ENCODE assay signal across 30 mouse cellular contexts in genomic region chr1:189694391-189694790, GRCm38 (mm10). TPM values are rescaled to one million over a fixed set of nuclear protein-coding genes. Genes with fewer than 3 reads are reported as not detected.
A peak's percentile ranks its signal among the peaks of the same experiment; 100 is the strongest.
DNase-seq lines count a peak whose midpoint lies in the region; ATAC-seq and TF ChIP-seq lines count a peak whose summit lies in the region.
"Had no signal": no experiment of that assay in that cellular context is flagged by ENCODE, and none has a peak within 500 bp of the region (broad histone marks: within the 10 kb centered on the region; RNA-seq: fewer than 3 reads in every experiment).

No protein-coding gene starts in this region.

- no peak overlapping the region for H3K4me3 ChIP-seq in heart, embryonic 11.5 days (ENCODE audit: low read depth, low read length)
- H3K4me3 ChIP-seq in megakaryocyte, embryonic 14.5 days (replicated peaks), result peak overlapping the region; percentile 23
- H3K4me3 ChIP-seq in stomach, postnatal 0 days (ENCODE audit: low read depth, low read length), result no peak overlapping the region
- H3K4me3 ChIP-seq: embryonic facial prominence, embryonic 10.5 days; embryonic facial prominence, embryonic 13.5 days; erythroblast, embryonic 14.5 days; forebrain, embryonic 13.5 days; gastrocnemius, adult 2 months; heart, adult 2 months; heart, embryonic 10.5 days; heart, embryonic 15.5 days had no signal

- H3K27ac ChIP-seq in heart, embryonic 11.5 days (ENCODE audit: low read depth, low read length), result no peak overlapping the region; the same call in 1 of the 2 replicates
- H3K27ac ChIP-seq in stomach, postnatal 0 days (replicated peaks), result no peak overlapping the region
- H3K27ac ChIP-seq: embryonic facial prominence, embryonic 10.5 days; embryonic facial prominence, embryonic 13.5 days; forebrain, embryonic 13.5 days; gastrocnemius, adult 2 months; heart, adult 2 months; heart, embryonic 10.5 days; heart, embryonic 15.5 days; hindbrain, embryonic 14.5 days; hindbrain, postnatal 0 days had no signal

- no peaks in the 10 kb centered on the region for H3K36me3 ChIP-seq in heart, embryonic 11.5 days (ENCODE audit: control insufficient read depth, insufficient read depth, low read length)
- no peaks in the 10 kb centered on the region for H3K36me3 ChIP-seq in megakaryocyte, embryonic 14.5 days (replicated peaks; ENCODE audit: low read length)
- H3K36me3 ChIP-seq in stomach, postnatal 0 days (ENCODE audit: control insufficient read depth, insufficient read depth, low read length), result no peaks in the 10 kb centered on the region
- H3K36me3 ChIP-seq: embryonic facial prominence, embryonic 10.5 days; embryonic facial prominence, embryonic 13.5 days; heart, embryonic 10.5 days; heart, embryonic 15.5 days had no signal

- no peak for TF ChIP-seq CTCF in stomach, postnatal 0 days (IDR thresholded peaks at IDR 0.05; ENCODE audit: low read depth)

- no peak overlapping the region for H3K4me2 ChIP-seq in heart, embryonic 11.5 days
- no peak overlapping the region for H3K4me2 ChIP-seq in stomach, postnatal 0 days (replicated peaks; ENCODE audit: low read depth)
- H3K4me2 ChIP-seq: embryonic facial prominence, embryonic 13.5 days; forebrain, embryonic 13.5 days; heart, embryonic 15.5 days; hindbrain, embryonic 14.5 days had no signal

- peaks cover 6% of the 10 kb centered on the region; the same call in 1 of the 2 replicates for H3K4me1 ChIP-seq in heart, embryonic 11.5 days (ENCODE audit: control insufficient read depth, insufficient read depth, low read length)
- H3K4me1 ChIP-seq in megakaryocyte, embryonic 14.5 days, result peaks cover 56% of the 10 kb centered on the region
- H3K4me1 ChIP-seq in stomach, postnatal 0 days (replicated peaks; ENCODE audit: control insufficient read depth, insufficient read depth), result no peaks in the 10 kb centered on the region

- no peak overlapping the region for H3K9ac ChIP-seq in heart, embryonic 11.5 days (ENCODE audit: low read depth, low read length)
- H3K9ac ChIP-seq in stomach, postnatal 0 days (ENCODE audit: low read length), result no peak overlapping the region
- H3K9ac ChIP-seq: embryonic facial prominence, embryonic 13.5 days; forebrain, embryonic 13.5 days; forebrain, postnatal 0 days; heart, embryonic 15.5 days; hindbrain, embryonic 14.5 days had no signal

- DNase-seq in heart, adult 11 months, result peak; percentile 54
- no peak for DNase-seq in thymus, postnatal 25 days
- DNase-seq in stomach, postnatal 0 days (ENCODE audit: low spot score), result no peak
- DNase-seq: adrenal gland, adult 2 months; adrenal gland, postnatal 14 days; cerebellum, adult 11 months; cerebellum, adult 2 months; cerebellum, adult 9-11 months; cerebellum, postnatal 25 days; embryo, embryonic 11 days; forebrain, postnatal 0 days; gastrocnemius, adult 2 months; gastrocnemius, postnatal 14 days; heart, adult 2 months; heart, postnatal 10 days; heart, postnatal 4 days had no signal

- TF ChIP-seq EP300 in stomach, postnatal 0 days (optimal IDR thresholded peaks at IDR 0.05), result no peak

- ATAC-seq in heart, embryonic 11.5 days (replicated peaks; ENCODE audit: insufficient number of reproducible peaks, low FRiP score, low TSS enrichment), result no peak
- peak; percentile 39; the same call in 1 of the 2 replicates for ATAC-seq in common myeloid progenitor, adult 5-6 weeks (replicated peaks; ENCODE audit: low read depth, poor library complexity, severe bottlenecking)
- no peak for ATAC-seq in stomach, postnatal 0 days (ENCODE audit: low FRiP score, low TSS enrichment)
- ATAC-seq: CD4-positive, CD25-positive, alpha-beta regulatory T cell, adult 4 months; forebrain, embryonic 13.5 days; forebrain, postnatal 0 days; hindbrain, postnatal 0 days; inflammation-experienced regulatory T-cells, adult 6 months; intestine, embryonic 16.5 days had no signal

- H3K27me3 ChIP-seq in heart, embryonic 11.5 days (ENCODE audit: control insufficient read depth, insufficient read depth, low read length), result no peaks in the 10 kb centered on the region
- H3K27me3 ChIP-seq in megakaryocyte, embryonic 14.5 days (replicated peaks), result peaks cover 10% of the 10 kb centered on the region
- no peaks in the 10 kb centered on the region for H3K27me3 ChIP-seq in stomach, postnatal 0 days (ENCODE audit: control insufficient read depth, insufficient read depth, low read length)
- H3K27me3 ChIP-seq: embryonic facial prominence, embryonic 13.5 days; forebrain, embryonic 13.5 days; heart, embryonic 15.5 days had no signal

- H3K9me3 ChIP-seq in heart, embryonic 11.5 days (replicated peaks; ENCODE audit: control insufficient read depth, low read length), result no peaks in the 10 kb centered on the region
- H3K9me3 ChIP-seq in megakaryocyte, embryonic 14.5 days, result peaks cover 12% of the 10 kb centered on the region
- H3K9me3 ChIP-seq in stomach, postnatal 0 days (ENCODE audit: control insufficient read depth, low read length), result no peaks in the 10 kb centered on the region
- H3K9me3 ChIP-seq: embryonic facial prominence, embryonic 10.5 days; embryonic facial prominence, embryonic 13.5 days; forebrain, embryonic 13.5 days; heart, embryonic 10.5 days; heart, embryonic 15.5 days had no signal

- WGBS in heart, embryonic 11.5 days (ENCODE audit: insufficient replicate concordance), result 80% methylated on average over 2 of the region's 2 CpGs
- 78% methylated on average over 2 of the region's 2 CpGs for WGBS in stomach, postnatal 0 days

RNA-seq across cellular contexts. Expression of gene Cenpf, which starts 6.5 kb away (rescaled TPM):
- 57.2 and 72.6 TPM in 2 replicates for polyA plus RNA-seq in heart, embryonic 11.5 days (2014; fragmentation: Nextera tagmentation; extraction: Ambion mirVana)
- 54.4 and 83.6 TPM in 2 replicates for total RNA-seq in common myeloid progenitor, adult 5-6 weeks (2017)
- 1.2 TPM in 2 replicates for polyA plus RNA-seq in megakaryocyte, embryonic 14.5 days (2012; ENCODE audit: insufficient read depth, low replicate concordance)
- polyA plus RNA-seq in stomach, postnatal 0 days (2015; fragmentation: Nextera tagmentation; extraction: Ambion mirVana), result 16.5 and 21.7 TPM in 2 replicates

RNA-seq across cellular contexts. Expression of gene Ptpn14, which starts 33.7 kb away (rescaled TPM):
- 10.1 and 11.7 TPM in 2 replicates for polyA plus RNA-seq in heart, embryonic 11.5 days (2014; fragmentation: Nextera tagmentation; extraction: Ambion mirVana)
- total RNA-seq in common myeloid progenitor, adult 5-6 weeks (2017), result 2.0 and 2.3 TPM in 2 replicates
- 0.15 and 0.39 TPM in 2 replicates for polyA plus RNA-seq in megakaryocyte, embryonic 14.5 days (2012; ENCODE audit: insufficient read depth, low replicate concordance)
- 4.5 and 5.3 TPM in 2 replicates for polyA plus RNA-seq in stomach, postnatal 0 days (2015; fragmentation: Nextera tagmentation; extraction: Ambion mirVana)
- polyA plus RNA-seq: erythroblast, embryonic 14.5 days had no signal
